Mouse (Mus musculus): ENCODE results near the gene Hnf4a. TPM values are rescaled to one million over a fixed set of nuclear protein-coding genes. Genes with fewer than 3 reads are reported as not detected.

Hnf4a gene
- total RNA-seq, 2 experiments from 2014 or later = 0.07 to 0.54 TPM

DNA sequence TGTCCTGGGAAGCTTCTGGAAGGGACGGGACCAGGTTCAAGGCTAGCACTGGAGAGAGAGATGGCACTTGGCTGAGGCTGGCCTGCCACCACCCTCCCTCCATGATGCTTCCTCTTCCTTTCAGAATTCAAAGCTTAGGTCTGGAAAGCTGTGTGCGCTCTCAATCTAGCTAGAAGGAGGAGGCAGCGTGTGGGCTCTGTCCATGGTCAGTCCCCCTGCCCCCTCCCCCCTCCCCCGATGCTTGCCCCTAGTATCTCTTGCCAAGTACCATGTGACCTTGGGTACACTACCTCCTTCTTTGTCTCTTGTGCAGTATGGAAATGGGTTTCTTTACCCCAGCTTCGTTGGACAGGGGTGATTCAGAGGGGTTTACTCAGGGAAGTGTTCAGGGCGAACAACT is 42.2 kb downstream of the Hnf4a start:
- DNase-seq (ENCODE audit: low spot score in 2 of 2) = no peak

DNA sequence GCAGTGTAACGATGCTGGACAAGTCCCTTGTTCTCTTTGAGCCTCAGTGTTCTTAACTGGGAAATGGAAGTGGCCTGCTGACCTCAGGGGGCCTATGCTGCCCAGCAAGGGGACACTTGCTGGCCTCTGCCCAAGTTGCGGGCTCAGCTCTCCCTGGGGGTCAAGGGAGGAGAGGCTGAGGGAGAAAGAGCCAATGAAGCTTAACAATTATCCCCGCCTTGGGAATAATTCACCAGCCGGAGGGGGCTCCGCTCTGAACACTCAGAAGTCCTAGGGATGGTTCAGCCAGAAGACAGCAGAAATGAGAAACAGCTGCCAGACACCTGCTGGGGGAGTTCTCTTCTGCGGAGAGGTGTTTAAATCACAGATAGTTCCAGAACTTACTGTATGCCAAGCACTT is 43.2 kb downstream of the Hnf4a start:
- no peak for DNase-seq (ENCODE audit: low spot score in 2 of 2)

DNA sequence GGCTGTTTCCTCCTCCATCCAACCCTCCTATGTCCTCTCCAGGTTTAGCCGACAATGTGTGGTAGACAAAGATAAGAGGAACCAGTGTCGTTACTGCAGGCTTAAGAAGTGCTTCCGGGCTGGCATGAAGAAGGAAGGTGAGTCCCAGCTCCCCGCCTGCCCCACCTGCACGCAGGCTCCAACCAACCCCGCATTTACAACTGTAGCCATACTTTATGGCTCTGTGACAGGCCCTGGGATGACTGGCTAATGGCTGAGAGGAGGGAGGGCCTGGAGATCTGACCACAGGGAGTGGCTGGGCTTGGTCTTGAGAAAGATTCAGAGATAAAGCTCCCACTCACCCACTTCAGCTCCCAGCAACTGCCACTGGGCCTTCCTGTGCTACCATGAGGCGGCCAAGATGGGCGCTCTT is 45.9 kb downstream of the Hnf4a start:
- DNase-seq (ENCODE audit: low spot score in 2 of 2) = no peak

DNA sequence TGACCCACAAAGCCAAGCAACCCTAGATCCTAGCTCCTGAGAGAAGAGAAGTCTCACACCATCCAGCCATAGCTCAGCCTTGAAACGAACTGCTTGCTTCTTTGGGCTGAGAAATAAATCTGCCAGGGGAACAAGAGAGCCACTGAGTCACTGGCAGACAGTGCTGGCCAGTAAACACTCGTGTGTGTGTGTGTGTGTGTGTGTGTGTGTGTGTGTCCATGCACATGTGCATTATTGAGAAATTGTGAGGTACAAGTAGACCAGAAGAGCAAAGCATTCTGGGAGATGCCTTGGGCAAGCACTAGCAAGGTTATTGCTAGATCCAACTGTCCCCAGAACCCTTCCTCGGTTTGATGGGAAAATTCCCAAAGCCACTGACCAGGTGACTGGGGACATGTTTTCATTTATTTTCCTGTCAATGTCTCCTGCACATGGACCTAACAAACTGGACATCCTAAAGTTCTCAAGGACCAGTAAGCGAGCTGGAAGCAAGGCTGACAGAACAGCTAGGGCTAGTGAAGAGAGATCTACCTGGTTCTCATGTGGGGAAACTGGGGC is 47.9 kb downstream of the Hnf4a start:
- no peak for DNase-seq (ENCODE audit: low spot score in 2 of 2)

DNA sequence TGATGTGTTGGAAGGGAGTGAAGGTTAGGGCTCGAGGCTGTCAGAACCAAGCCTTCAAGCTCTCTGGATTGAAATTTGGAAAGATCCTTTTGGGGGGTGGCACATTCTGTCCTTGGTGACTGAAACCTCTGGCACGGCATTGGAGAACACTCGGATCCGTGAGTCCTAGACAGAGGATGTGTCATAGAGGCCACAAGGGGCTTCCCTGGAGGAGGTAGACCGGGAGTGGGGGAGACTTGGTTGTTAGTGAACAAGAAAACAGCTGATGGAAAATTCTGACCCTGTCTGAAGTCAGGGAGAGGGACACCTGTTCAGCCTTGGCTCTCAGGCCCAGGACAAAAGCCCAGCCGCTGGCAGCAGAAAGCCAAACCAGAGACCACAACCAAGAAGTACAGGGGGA is 48.4 kb downstream of the Hnf4a start:
- no peak for DNase-seq (ENCODE audit: low spot score in 2 of 2)

DNA sequence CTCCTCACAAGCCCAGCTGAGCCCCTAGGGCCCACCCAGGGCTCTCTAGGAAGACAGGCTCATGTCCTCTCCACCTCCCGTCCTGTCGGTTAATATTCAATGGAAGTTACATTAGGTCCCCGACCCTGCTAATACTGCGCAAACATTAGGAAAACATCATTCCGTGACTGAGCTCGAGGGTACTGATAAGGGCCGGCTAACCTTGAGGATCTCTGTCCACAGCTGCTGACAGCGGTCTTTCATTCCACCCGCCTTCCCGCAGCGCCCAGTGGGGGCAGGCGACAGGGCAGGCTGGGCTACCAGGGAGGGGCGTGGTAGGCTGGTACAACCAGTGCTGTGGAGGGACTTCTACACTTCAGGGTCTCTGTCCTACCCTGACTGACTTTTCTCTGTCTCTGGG is 48.8 kb downstream of the Hnf4a start:
- no peak for DNase-seq (ENCODE audit: low spot score in 2 of 2)

DNA sequence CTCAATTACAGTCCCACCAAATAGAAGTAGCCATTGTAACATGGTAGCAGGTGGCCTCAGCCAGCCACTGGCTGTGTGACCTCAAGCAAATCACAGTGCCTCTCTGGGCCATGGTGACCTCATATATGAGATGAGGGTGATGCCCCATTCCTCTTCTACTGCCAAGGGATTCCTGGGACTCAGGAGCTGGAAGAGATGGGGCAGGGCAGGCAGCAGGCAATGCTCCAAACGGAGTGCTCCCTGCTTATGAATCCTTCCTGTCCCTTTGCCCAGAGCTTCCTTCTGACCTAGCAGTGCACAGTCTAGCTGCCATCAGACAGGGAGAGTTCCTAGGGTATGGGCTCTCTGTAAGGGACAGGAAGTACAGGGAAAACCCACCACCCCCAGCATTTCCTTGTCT is 51.9 kb downstream of the Hnf4a start:
- no peak for DNase-seq (ENCODE audit: low spot score in 2 of 2)

DNA sequence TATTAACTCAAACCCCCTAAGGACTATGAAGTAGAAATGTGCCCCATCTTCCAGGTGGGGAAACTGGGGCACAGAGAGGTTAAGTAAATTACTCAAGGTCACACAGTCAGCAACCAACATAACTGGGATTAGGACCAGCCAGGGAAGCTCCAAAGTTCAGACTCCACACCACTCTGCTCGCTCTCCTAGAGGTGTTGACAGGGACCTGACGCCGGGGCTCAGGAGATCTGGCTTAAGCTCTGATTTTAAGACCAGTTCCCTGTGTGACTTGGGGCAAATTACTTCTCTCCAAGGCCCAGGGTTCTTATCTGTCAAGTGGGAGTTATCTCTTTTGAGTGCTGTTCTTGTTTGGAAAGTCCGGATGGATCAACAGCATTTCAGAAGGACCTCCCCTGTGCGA is 52.6 kb downstream of the Hnf4a start:
- no peak for DNase-seq (ENCODE audit: low spot score in 2 of 2)

DNA sequence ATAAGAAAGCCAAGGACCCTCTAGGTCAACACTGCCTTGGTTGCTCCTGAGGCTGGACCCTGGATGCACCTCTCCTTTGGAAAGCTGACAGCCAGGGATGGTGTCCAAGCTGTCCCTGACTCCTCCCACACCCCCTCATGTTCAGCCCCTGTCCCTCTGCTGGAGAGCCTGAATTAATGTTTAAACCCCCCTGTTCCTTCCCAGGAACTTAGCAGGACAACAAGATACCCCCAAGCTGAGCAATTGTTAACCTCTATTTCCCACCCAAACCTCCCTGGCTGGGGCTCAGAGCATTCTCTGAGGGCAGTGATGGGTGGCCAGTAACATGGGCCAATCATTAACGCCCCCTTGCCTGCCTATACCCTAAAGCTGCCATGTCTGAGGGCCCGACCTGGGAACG is 53.6 kb downstream of the Hnf4a start:
- DNase-seq (ENCODE audit: low spot score in 2 of 2) = no peak

DNA sequence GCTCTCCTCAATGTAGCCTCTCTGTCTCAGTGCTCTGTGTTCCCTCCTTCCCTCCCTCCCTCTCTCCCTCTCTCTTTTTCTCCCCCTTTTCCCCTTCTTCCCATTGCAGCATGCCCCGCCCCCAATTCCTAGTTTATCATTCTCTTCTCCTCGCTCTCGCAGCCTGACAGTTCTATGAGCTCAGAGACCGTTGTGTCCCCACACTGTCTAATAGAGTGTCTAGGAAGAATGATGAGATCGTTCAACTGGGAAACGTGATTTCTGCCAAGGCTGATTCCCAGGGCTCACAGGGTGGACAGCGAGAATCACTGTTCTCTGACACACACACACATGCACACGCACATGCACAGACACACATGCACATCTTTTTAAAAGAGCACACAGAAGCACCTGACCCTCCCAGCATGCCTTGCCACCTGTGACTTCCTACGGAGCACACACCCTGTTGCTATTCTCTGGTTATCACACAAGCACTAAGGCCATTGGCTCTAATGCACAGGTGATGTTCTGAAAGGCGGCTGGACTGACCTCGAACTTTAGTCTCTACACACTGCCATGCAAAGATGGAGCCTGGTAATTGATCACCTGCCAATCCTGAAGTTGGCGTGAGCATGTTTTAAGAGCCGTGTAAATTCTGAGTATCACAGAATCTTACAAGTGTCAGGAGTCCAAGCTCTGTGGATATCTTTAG is 54.8 kb downstream of the Hnf4a start:
- no peak for DNase-seq (ENCODE audit: low spot score in 2 of 2)

DNA sequence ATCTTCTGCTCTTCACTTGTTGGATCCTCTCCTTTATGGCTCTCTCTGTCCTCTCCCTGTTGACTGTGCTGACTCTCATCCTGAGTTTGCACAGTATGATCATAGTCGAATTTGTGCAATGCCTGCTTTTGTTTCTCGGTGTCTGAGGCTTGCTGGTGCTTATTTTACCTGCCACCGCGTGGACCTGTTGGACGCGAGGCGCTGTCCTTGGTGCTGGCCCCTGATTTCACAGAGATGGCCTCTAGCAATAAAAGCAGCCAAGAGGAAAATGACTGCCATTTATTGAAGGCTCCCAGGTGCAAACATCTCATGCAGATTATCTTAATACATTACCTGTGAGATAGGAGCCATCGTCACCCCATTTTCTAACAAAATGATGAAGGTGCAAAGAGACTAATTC is 58.0 kb downstream of the Hnf4a start:
- DNase-seq (ENCODE audit: low spot score in 2 of 2) = no peak

DNA sequence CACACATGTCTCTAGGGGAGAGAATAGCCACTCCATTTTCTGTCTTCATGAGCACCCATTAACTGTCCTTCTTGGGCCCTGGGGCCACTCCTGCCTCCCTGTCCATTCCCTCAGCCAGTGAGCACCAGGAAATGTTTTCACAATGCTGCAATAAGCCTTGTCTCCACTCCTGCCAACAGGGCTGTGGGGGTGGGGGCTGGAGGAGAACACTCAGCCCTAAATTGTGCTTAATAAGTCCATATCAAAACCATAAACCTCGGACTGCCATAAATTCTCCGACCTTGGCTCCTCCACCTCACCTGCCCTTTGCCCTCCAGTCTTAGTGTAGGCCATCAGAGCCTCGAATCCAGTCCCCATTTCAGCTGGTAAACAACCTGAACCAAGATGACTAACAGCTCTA is 67.7 kb downstream of the Hnf4a start:
- DNase-seq (ENCODE audit: low spot score in 2 of 2) = no peak

DNA sequence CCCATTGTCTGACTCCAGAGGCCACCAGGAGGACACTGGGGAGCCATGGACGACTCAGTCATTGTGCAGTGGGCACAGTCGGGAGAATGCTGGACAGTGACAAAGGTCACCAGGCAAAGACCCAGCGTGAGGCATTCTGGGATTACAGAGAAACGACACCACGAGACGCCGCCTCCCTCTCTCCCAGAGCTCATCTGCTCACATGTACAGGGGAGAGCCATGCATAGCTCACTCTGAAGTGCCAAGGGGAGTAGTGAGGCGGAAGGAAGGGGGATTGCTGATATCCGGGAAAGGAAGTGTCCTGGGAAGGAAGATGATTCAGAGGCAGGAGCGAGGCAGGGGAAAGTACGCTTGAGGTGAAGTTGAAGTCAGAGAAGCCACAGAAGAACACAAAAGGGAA is 68.6 kb downstream of the Hnf4a start:
- no peak for DNase-seq (ENCODE audit: low spot score in 2 of 2)

DNA sequence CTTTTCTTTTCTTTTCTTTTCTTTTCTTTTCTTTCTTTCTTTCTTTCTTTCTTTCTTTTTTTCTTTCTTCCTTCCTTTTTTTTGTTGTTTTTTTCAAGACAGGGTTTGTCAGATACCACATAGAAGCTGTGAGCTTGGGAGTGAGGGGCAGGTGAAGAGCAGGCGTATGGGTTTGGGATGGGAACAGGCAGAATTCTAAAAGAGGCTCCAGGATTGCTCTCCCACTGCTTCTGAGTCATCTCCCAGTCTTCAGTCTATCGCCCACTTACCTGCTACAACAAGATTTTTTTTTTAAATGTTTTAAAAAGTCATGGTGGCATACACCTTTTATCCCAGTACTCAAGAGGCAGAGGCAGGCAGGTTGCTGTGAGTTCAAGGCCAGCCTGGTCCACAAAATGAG is 71.4 kb downstream of the Hnf4a start:
- DNase-seq (ENCODE audit: low spot score in 2 of 2) = no peak

DNA sequence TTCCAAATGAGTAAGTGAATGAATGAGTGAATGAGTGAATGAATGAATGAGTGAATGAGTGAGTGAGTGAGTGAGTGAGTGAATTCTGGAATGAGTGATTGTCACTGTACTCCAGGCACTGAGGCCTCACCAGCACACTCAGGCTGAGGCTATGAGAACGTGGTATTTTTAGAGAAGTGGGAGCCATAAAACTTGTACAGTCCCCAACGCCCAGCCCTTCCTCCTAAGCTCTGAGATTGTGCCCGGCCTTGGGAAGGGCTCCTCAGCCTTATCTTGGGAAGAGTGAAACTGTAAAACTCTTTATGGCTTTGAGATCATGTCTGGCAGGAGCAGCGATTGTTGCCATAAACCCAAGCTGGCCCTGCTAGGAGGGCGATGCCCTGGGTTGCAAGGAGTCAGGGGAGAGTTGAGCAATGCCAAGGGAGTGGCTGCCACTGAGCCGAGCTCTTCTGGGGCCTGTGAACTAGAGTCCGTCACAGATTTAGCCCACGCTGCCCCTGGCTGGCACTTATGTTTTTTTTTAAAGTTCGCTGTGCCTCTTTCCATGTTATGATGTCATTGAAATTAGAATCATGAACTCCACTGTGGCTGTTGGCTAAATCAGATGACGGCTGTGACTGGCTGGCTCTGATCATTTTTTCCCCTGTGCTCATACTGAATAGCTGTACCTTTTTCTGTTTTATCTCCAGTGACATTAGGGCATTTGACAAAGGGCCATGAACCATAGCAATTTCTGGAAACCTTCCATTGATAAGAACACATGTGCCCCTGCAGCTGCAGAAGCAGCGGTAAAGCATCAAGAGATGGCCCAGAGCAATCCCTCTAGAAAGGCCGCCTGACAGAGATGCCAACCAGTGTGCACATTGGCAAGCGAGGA is 73.7 kb downstream of the Hnf4a start:
- DNase-seq (ENCODE audit: low spot score in 2 of 2) = no peak

DNA sequence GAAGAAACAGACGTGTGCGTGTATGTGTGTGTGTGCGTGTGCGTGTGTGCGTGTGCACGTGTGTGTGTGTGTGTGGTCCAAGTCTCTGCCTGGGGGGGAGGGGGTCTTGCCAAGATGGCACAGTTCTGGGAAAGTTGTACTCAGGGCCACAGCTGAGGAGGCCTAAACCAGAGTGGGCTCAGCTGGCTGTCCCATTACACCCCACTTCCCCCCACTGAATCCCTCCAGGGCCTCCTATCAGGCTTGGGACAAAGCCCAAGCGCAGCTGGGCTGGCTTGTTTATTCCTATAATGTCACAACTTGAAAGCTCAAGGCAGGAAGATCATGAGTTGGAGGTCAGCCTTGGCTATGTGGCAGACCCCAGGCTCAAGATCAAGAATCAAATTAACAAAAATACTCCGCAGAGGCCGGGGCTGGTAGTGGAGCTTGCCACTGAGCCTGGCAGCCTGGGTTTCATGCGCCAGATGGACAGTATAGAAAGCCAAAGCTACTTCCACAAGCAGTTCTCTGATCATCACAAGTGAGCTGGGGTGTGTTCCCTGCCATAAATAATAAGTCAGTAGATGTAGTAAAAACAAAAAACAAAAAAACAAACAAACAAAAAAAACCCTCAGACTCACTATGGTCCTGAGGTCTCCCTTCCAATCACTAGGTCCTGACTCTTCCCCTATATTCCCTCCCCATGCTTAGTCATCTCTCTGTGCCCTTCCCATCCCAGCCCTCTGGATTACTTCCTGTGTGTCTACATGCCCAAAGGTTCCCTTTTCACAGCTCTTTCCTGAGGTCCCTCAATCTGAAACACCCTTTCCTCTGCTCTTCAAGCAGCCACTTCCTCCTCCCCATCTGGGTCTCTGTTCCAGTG is 76.8 kb downstream of the Hnf4a start:
- no peak for DNase-seq (ENCODE audit: low spot score in 2 of 2)

DNA sequence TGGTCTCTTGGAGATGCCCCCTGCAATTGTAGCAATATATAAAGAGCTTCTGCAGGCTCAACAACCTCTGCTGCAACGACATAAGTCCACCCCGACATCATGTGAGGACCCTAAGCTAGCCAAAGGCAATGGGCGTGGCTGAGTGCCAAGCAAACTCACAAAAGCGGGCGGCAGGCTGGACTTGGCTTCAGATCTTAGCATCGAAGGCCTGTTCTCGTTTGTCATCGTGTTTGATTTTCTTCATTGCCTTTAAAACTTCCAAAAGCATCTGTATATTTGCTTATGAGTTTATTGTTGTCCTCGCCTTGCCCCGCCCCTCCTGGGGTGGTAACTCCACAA is 77.4 kb downstream of the Hnf4a start:
- no peak for DNase-seq (ENCODE audit: low spot score in 2 of 2)

DNA sequence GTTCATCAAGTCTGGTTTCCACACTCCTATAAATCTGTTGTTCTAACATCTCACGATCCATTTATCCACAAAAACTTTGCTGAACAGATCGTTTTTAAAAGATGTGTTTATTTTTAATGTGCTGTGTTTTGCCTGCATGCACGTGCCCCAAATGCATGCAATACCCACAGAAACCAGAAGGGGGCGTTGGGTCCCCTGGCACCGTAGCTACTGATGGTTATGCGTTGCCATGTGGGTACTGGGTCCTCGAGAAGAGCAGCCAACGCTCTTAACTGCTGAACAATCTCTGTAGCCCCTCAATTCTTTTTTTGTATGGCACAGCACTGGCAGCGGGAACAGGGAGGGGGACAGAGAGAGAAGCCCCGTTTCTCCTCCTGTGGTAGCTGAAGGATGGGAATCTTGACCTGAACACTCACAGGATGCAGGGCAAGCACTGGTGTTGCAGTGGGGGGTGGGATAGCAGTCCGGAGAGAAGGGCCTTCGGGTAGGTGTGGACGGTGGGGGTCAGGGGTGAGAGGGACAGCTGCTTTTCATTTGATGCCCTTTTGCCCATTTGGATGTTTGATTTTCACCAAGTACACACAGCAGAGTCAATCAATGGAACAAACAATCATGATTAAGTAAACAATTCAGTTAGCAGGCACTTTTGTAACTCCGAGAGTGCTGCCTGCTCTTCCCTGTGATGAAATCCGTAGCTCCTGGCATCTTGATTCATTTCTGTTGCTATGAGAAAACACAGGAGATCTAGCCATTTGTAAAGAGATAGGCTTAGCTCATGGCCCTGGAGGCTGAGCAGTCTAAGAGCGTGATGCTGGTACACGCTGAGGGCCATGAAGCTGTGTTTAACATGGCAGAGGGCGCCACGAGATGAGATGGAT is 80.0 kb downstream of the Hnf4a start:
- no peak for DNase-seq (ENCODE audit: low spot score in 2 of 2)

DNA sequence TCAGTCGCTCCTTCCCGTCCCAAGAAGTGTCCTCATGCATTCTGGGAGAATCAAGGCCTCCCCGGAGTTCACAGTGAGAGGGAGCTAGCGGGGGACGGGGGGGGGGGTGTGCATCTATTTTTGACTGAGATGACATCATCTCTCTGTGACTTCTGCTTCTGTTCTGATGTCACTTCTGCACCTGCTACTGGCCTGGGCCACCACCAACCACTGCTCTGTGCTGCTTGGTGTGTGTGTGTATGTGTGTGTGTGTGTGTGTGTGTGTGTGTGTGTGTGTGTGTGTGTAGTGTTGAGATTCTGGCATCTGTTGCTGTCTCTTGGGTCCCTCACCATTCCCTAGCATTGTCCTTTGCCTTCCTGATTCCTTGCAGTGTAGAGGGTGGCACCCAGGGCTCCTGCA is 80.9 kb downstream of the Hnf4a start:
- DNase-seq (ENCODE audit: low spot score in 2 of 2) = no peak

DNA sequence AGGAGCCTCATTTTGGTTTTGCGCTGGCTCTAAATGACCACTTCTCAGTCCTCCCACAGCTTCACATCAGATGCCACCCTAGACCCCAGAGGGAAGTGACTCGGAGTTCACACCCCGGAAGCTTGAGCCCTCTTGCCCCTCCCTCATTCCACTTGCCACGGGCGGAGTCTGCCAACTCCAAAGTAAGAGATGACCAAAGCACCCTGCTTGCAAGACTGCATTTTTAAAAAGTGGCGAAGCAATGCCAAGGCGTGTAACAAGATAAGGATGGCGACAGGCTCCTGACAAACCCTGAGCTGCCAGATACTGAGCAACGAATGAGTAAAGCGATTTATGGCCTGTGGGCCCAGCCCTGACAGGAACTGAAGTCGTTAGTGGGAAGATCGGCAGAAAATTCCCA is 83.6 kb downstream of the Hnf4a start:
- no peak for DNase-seq (ENCODE audit: low spot score in 2 of 2)

DNA sequence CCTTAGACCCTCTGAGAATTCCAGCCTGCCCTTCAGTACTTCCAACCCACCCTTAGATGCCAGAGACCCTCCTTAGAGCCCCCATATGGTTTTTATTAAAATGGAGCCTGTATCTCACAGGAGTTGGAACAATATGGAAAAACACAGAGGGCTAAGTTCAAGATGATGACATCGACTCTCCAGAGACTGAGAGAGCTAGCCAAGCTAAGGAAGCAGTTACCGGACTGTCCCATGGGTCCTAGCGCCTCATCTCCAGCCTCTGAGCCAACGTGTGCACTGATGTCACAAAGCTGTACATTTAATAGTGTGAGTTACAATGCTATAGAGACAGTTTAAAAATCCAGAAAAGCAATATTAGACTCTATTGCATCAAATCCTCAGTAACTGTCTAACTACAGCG is 84.4 kb downstream of the Hnf4a start:
- no peak for DNase-seq (ENCODE audit: low spot score in 2 of 2)

Measured in gastrocnemius, postnatal 4 days (tissue).